ENCODE assay signal across 7 mouse cellular contexts in genomic region chr2:76115696-76116095, GRCm38 (mm10).
DNase-seq lines count a peak whose midpoint lies in the region; ATAC-seq lines count a peak whose summit lies in the region.

No protein-coding gene starts in this region.

- peak; percentile 59 for DNase-seq in kidney, adult 18-20 months
- DNase-seq in CD4-positive, CD25-positive, alpha-beta regulatory T cell, adult 2 months (ENCODE audit: low read depth, low spot score): peak; percentile 79
- peak; percentile 77 for DNase-seq in MN1 (ENCODE audit: low spot score)
- DNase-seq in embryonic facial prominence, embryonic 10.5 days (ENCODE audit: low spot score): peak; percentile 70
- peak; percentile 49 to 80 for DNase-seq in left cerebral cortex, postnatal 14 days (ENCODE audit: low spot score in 2 of 2)
- peak; percentile 38 for DNase-seq in retina, postnatal 7 days (ENCODE audit: low read depth, low spot score)

- no peaks in the 10 kb centered on the region for H3K9me3 ChIP-seq in kidney, embryonic 14.5 days (ENCODE audit: control insufficient read depth, low read length)
- no peaks in the 10 kb centered on the region for H3K9me3 ChIP-seq in embryonic facial prominence, embryonic 10.5 days

- ATAC-seq in kidney, embryonic 14.5 days (ENCODE audit: low FRiP score, low TSS enrichment): no peak

- H3K27me3 ChIP-seq in kidney, embryonic 14.5 days (ENCODE audit: control insufficient read depth, insufficient read depth, low read length): no peaks in the 10 kb centered on the region
- H3K27me3 ChIP-seq in embryonic facial prominence, embryonic 10.5 days (replicated peaks; ENCODE audit: low read depth, poor library complexity, severe bottlenecking): no peaks in the 10 kb centered on the region

- no peaks in the 10 kb centered on the region for H3K4me1 ChIP-seq in kidney, embryonic 14.5 days (ENCODE audit: control insufficient read depth, insufficient read depth, low read length)
- H3K4me1 ChIP-seq in embryonic facial prominence, embryonic 10.5 days: peaks cover 12% of the 10 kb centered on the region

- no peaks in the 10 kb centered on the region for H3K36me3 ChIP-seq in kidney, embryonic 14.5 days (ENCODE audit: control insufficient read depth, insufficient read depth, low read length)
- H3K36me3 ChIP-seq in embryonic facial prominence, embryonic 10.5 days (replicated peaks): no peaks in the 10 kb centered on the region

- no peak overlapping the region for H3K9ac ChIP-seq in kidney, embryonic 14.5 days (ENCODE audit: low read depth, low read length)

- no peak overlapping the region for H3K4me3 ChIP-seq in kidney, embryonic 14.5 days (ENCODE audit: low read length)
- H3K4me3 ChIP-seq in embryonic facial prominence, embryonic 10.5 days: no peak overlapping the region

- no peak overlapping the region for H3K4me2 ChIP-seq in kidney, embryonic 14.5 days (replicated peaks; ENCODE audit: low read depth, low read length)

- WGBS in kidney, embryonic 14.5 days: 33% methylated on average over 1 of the region's 1 CpGs
- 27% methylated on average over 1 of the region's 1 CpGs for WGBS in embryonic facial prominence, embryonic 10.5 days

- intact Hi-C loops in left cerebral cortex, postnatal 14 days (cut with DNase I): no loop called here

- H3K27ac ChIP-seq in kidney, embryonic 14.5 days (ENCODE audit: low read depth, low read length): no peak overlapping the region
- no peak overlapping the region for H3K27ac ChIP-seq in embryonic facial prominence, embryonic 10.5 days (replicated peaks)
